Mouse (Mus musculus) lung, adult 2 months (tissue): ENCODE results near the gene Il2ra.

Experiments
- CTCF ChIP-seq: fragments of 200-500 bp; IDR thresholded peaks from 2 replicates; pipeline ENCODE4 v1.5.1; 2011; ENCODE audit warnings: mild to moderate bottlenecking, low read length, control low read depth; ENCODE audit not compliant: insufficient read depth
- POLR2A ChIP-seq: fragments of 200-500 bp; IDR thresholded peaks from 2 replicates; pipeline ENCODE4 v1.6.1; 2011; ENCODE audit warnings: low read depth, mild to moderate bottlenecking, control low read depth, low read length, borderline replicate concordance; ENCODE audit errors: extremely low read depth

- TF ChIP-seq CTCF (no peak), POLR2A (no peak)
Measured at GRCm38 (mm10) chr2:11635035-11635434, 7.6 kb upstream of the Il2ra start.
